Mouse (Mus musculus) neural tube, embryonic 12.5 days (tissue): ENCODE data around the gene Gm2663. TPM values are rescaled to one million over a fixed set of nuclear protein-coding genes. Genes with fewer than 3 reads are reported as not detected.
A peak's percentile ranks its signal among the peaks of the same experiment; 100 is the strongest.
"Not testable (repeated sequence)": the region's sequence is repeated elsewhere in the genome, so short reads cannot be mapped to it uniquely, and the experiment has no call there.

Experiments used
- ATAC-seq: fragments of 200-750 bp; cut with Nextera tagmentation; 2 replicates; pipeline ENCODE4 v1.8.0; 2017; ENCODE audit warnings: low read depth, mild to moderate bottlenecking, moderate TSS enrichment, moderate library complexity; ENCODE audit not compliant: low FRiP score
- H3K27ac ChIP-seq: fragments of 300-500 bp; sonication (generic); 2 replicates; pipeline ENCODE4 v1.5.1; 2016
- H3K27me3 ChIP-seq: fragments of 300-500 bp; sonication (generic); replicated peaks from 2 replicates; pipeline ENCODE4 v1.6.1; 2016; ENCODE audit warnings: mild to moderate bottlenecking
- H3K36me3 ChIP-seq: fragments of 300-500 bp; sonication (generic); 2 replicates; pipeline ENCODE4 v1.6.1; 2016; ENCODE audit warnings: mild to moderate bottlenecking
- H3K4me1 ChIP-seq: fragments of 300-500 bp; sonication (generic); 2 replicates; pipeline ENCODE4 v1.6.1; 2016
- H3K4me2 ChIP-seq: fragments of 300-500 bp; sonication (generic); replicated peaks from 2 replicates; pipeline ENCODE4 v1.6.1; 2016; ENCODE audit warnings: mild to moderate bottlenecking
- H3K4me3 ChIP-seq: fragments of 300-500 bp; sonication (generic); 2 replicates; pipeline ENCODE4 v1.5.1; 2016
- H3K9ac ChIP-seq: fragments of 300-500 bp; sonication (generic); 2 replicates; pipeline ENCODE4 v1.6.1; 2016; ENCODE audit warnings: mild to moderate bottlenecking
- H3K9me3 ChIP-seq: fragments of 300-500 bp; sonication (generic); 2 replicates; pipeline ENCODE4 v1.6.1; 2016; ENCODE audit warnings: mild to moderate bottlenecking
- WGBS: fragments of 180-500 bp; shearing (Covaris S2); methylation state at CpG from one replicate; pipeline ENCODE4 v1.1.7; 2016; 5-methylcytosine and 5-hydroxymethylcytosine counted together
- polyA plus RNA-seq: library from polyadenylated mRNA; unstranded; fragments of >200 nt; fragmentation: Nextera tagmentation; extraction: Ambion mirVana; gene quantifications from 2 replicates; pipeline ENCODE4 v1.2.1, GENCODE M21; 2016

The Gm2663 gene
- polyA plus RNA-seq, 1 experiment from 2014 or later = not detected

- H3K27me3 ChIP-seq = no peaks in the 10 kb centered on the region
- no peak overlapping the region for H3K4me2 ChIP-seq
- no peaks in the 10 kb centered on the region for H3K36me3 ChIP-seq
- WGBS = 84% methylated on average over 2 of the region's 2 CpGs
- no peak overlapping the region for H3K4me3 ChIP-seq
- no peak overlapping the region for H3K9ac ChIP-seq
- ATAC-seq = no peak
- H3K9me3 ChIP-seq = no peaks in the 10 kb centered on the region
- H3K27ac ChIP-seq = no peak overlapping the region
- H3K4me1 ChIP-seq = no peaks in the 10 kb centered on the region
Observed at GRCm38 (mm10) chr6:41019140-41019539, 19.9 kb upstream of the Gm2663 start.

- no peak overlapping the region for H3K9ac ChIP-seq
- H3K36me3 ChIP-seq = no peaks in the 10 kb centered on the region
- H3K27me3 ChIP-seq = no peaks in the 10 kb centered on the region
- no peak for ATAC-seq
- H3K27ac ChIP-seq = no peak overlapping the region
- WGBS = 88% methylated on average over 2 of the region's 2 CpGs
- H3K9me3 ChIP-seq = no peaks in the 10 kb centered on the region
- H3K4me1 ChIP-seq = no peaks in the 10 kb centered on the region
- H3K4me2 ChIP-seq = no peak overlapping the region
- no peak overlapping the region for H3K4me3 ChIP-seq
Observed at GRCm38 (mm10) chr6:41018629-41019028, 19.4 kb upstream of the Gm2663 start.

- WGBS = 43% methylated on average over 4 of the region's 4 CpGs
- no peaks in the 10 kb centered on the region for H3K36me3 ChIP-seq
- H3K4me3 ChIP-seq = no peak overlapping the region
- no peak overlapping the region for H3K27ac ChIP-seq
- H3K4me2 ChIP-seq = no peak overlapping the region
- no peaks in the 10 kb centered on the region for H3K9me3 ChIP-seq
- H3K27me3 ChIP-seq = no peaks in the 10 kb centered on the region
- H3K4me1 ChIP-seq = no peaks in the 10 kb centered on the region
- H3K9ac ChIP-seq = no peak overlapping the region
- ATAC-seq = 0 out of 2 replicates have a peak, but pooled peaks have one; percentile 56
Observed at GRCm38 (mm10) chr6:41015065-41015464, 15.8 kb upstream of the Gm2663 start.

GRCm38 (mm10) chr6:40964454-40964853 lies 34.8 kb downstream of the Gm2663 start, which contains the start of gene 1810009J06Rik:
1810009J06Rik (plus strand) TSS chr6:40964754.
- H3K4me2 ChIP-seq, H3K4me1 ChIP-seq, H3K9me3 ChIP-seq, H3K27ac ChIP-seq, H3K9ac ChIP-seq, H3K27me3 ChIP-seq, ATAC-seq, H3K36me3 ChIP-seq, H3K4me3 ChIP-seq: not testable (repeated sequence)
- 92% methylated on average over 2 of the region's 2 CpGs for WGBS

- Histone ChIP-seq H3K27ac (no peak overlapping the region), H3K36me3 (no peaks in the 10 kb centered on the region), H3K4me3 (no peak overlapping the region), H3K4me1 (no peaks in the 10 kb centered on the region), H3K4me2 (no peak overlapping the region), H3K9ac (no peak overlapping the region), H3K9me3 (no peaks in the 10 kb centered on the region), H3K27me3 (no peaks in the 10 kb centered on the region)
- ATAC-seq = no peak
- 65% methylated on average over 2 of the region's 2 CpGs for WGBS
Observed at GRCm38 (mm10) chr6:40953716-40954115, 45.6 kb downstream of the Gm2663 start.

GRCm38 (mm10) chr6:40951770-40952169 lies 47.5 kb downstream of the Gm2663 start, which contains the start of gene Gm4744:
Gm4744 (minus strand) TSS chr6:40951870.
- no peak within 1 kb of the TSS for H3K4me2 ChIP-seq
- no peaks in the 10 kb centered on the region for H3K9me3 ChIP-seq
- no peak within 1 kb of the TSS for H3K27ac ChIP-seq
- no peak within 1 kb of the TSS for H3K4me3 ChIP-seq
- H3K4me1 ChIP-seq = no peaks in the 10 kb centered on the region
- H3K27me3 ChIP-seq = no peaks in the 10 kb centered on the region
- no peaks in the 10 kb centered on the region for H3K36me3 ChIP-seq
- H3K9ac ChIP-seq = no peak within 1 kb of the TSS
- ATAC-seq = no peak

Other genes starting within 250 kb of the Gm2663 start
- gene Moxd2, start 112.0 kb downstream of the Gm2663 start, polyA plus RNA-seq = not detected in 2 replicates
- not detected in 2 replicates for gene Prss58, start 99.1 kb downstream of the Gm2663 start, polyA plus RNA-seq
- gene 1700074P13Rik, start 58.9 kb downstream of the Gm2663 start, polyA plus RNA-seq = not detected in 2 replicates
- not detected in 2 replicates for gene Gm4744, start 47.6 kb downstream of the Gm2663 start, polyA plus RNA-seq
- gene 1810009J06Rik, start 34.7 kb downstream of the Gm2663 start, polyA plus RNA-seq = not detected in 2 replicates
- not detected in 2 replicates for gene 2210010C04Rik, start 36.0 kb upstream of the Gm2663 start, polyA plus RNA-seq